Mouse (Mus musculus) testis, adult 2 months (tissue): ENCODE results near the gene Nav1.

Experiments
- CTCF ChIP-seq: fragments of 200-500 bp; IDR thresholded peaks from 2 replicates; pipeline ENCODE4 v1.5.1; 2012; ENCODE audit warnings: low read depth, mild to moderate bottlenecking, inconsistent platforms, low read length, moderate library complexity; ENCODE audit not compliant: control insufficient read depth, insufficient read depth, insufficient replicate concordance
- POLR2A ChIP-seq: fragments of 200-500 bp; IDR thresholded peaks from 2 replicates; pipeline ENCODE4 v1.6.1; 2012; ENCODE audit warnings: low read depth, mild to moderate bottlenecking, inconsistent platforms, low read length, moderate library complexity; ENCODE audit not compliant: control insufficient read depth

DNA sequence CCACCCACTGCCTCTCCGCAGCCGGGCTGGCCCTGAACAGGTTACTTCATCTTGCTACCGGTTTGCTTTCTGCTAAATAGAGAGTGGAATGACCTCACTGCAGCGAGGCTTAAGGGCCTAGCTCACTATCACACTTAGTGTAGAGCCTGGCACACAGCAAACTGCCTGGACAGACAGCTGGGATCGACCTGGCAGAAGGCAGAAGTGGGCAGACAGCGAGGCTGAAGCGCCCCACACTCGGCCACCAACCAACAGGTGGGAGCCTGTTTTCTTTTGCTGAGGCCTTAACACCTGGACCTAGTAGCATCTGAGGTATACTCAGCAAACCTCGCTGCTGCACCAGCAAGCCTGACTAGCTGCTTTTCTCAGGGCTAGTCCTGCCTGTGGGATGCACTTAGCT is 65.0 kb downstream of the Nav1 start:
- TF ChIP-seq CTCF (no peak), POLR2A (no peak)
